Mouse (Mus musculus) thymus, adult 2 months (tissue): Measurements from ENCODE around the gene Ccdc152. TPM values are rescaled to one million over a fixed set of nuclear protein-coding genes. Genes with fewer than 3 reads are reported as not detected.

Source experiments
- DNase-seq: peaks from one replicate; pipeline ENCODE4 v3.0.0; 2021
- H3K27ac ChIP-seq: fragments of 200-500 bp; 2 replicates; pipeline ENCODE4 v1.5.1; 2012; ENCODE audit warnings: low read length, control low read depth; ENCODE audit not compliant: control insufficient read depth, insufficient read depth
- H3K27me3 ChIP-seq: fragments of 200-500 bp; 2 replicates; pipeline ENCODE4 v1.6.1; 2012; ENCODE audit warnings: mild to moderate bottlenecking, low read length, moderate library complexity, mixed read lengths; ENCODE audit not compliant: control insufficient read depth, insufficient read depth
- H3K36me3 ChIP-seq: fragments of 200-500 bp; 2 replicates; pipeline ENCODE4 v1.6.1; 2012; ENCODE audit warnings: mild to moderate bottlenecking, low read length, moderate library complexity; ENCODE audit not compliant: control insufficient read depth, insufficient read depth
- H3K4me1 ChIP-seq: fragments of 200-500 bp; replicated peaks from 2 replicates; pipeline ENCODE4 v1.6.1; 2012; ENCODE audit warnings: low read length; ENCODE audit not compliant: control insufficient read depth, insufficient read depth
- H3K4me3 ChIP-seq: fragments of 200-500 bp; 2 replicates; pipeline ENCODE4 v1.5.1; 2012; ENCODE audit warnings: mild to moderate bottlenecking, low read length, control low read depth, moderate library complexity; ENCODE audit not compliant: control insufficient read depth, insufficient read depth
- CTCF ChIP-seq: fragments of 200-500 bp; IDR thresholded peaks from 2 replicates; pipeline ENCODE4 v1.5.1; 2012; ENCODE audit warnings: mild to moderate bottlenecking, control low read depth, low read length, moderate library complexity, borderline replicate concordance; ENCODE audit not compliant: control insufficient read depth, poor library complexity, insufficient read depth; ENCODE audit errors: extremely low read depth
- POLR2A ChIP-seq: fragments of 200-500 bp; IDR thresholded peaks from 2 replicates; pipeline ENCODE4 v1.6.1; 2012; ENCODE audit warnings: mild to moderate bottlenecking, low read length, control low read depth, moderate library complexity; ENCODE audit not compliant: control insufficient read depth, poor library complexity, insufficient read depth; ENCODE audit errors: extremely low read depth
- WGBS: fragments of 180-500 bp; shearing (Covaris S2); methylation state at CpG from one replicate; pipeline ENCODE4 v1.1.7; 2018; 5-methylcytosine and 5-hydroxymethylcytosine counted together
- polyA plus RNA-seq: library from polyadenylated mRNA; depleted of rRNA; stranded (reverse); fragments of >200 nt; gene quantifications from 2 replicates; pipeline ENCODE4 v1.2.3, GENCODE M21; 2012

Gene Ccdc152
- polyA plus RNA-seq, 1 experiment: 0.80 TPM

DNA sequence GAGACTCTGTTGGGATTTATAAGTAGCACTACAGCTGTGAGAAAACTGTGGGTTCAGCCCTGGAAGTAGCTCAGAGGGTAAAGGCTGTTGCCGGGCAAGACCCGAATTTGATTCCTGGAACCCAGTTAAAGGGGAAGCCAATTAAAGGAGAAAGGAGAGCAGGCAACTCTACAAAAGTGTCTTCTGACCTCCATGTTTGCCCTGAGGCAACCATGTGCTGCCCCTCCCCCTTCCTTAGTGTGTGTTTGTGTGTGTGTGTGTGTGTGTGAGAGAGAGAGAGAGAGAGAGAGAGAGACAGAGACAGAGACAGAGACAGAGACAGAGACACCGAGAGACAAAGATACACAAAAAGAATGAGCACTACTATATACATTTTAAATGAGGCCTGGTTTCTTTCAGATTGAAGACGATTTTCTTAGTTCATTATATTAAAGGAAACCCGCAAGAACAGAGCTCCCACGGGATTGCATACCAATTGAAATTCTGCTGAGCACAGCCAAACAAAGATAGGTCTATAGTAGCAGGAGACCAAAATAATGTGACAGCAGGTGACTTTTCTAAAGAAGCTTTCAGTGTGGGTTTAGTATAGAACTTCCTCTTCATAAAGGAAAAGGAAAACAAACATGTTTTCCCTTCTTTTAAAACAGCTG, 33.2 kb downstream of the Ccdc152 start:
- whole genome bisulfite sequencing: 16% methylated on average over 6 of the region's 6 CpGs
- Histone ChIP-seq H3K27ac (peak overlapping the region; percentile 90), H3K27me3 (no peaks in the 10 kb centered on the region), H3K4me1 (peaks cover 15% of the 10 kb centered on the region), H3K4me3 (no peak overlapping the region), H3K36me3 (no peaks in the 10 kb centered on the region)
- DNase-seq: peak; percentile 25
- TF ChIP-seq CTCF (no peak), POLR2A (no peak)

DNA sequence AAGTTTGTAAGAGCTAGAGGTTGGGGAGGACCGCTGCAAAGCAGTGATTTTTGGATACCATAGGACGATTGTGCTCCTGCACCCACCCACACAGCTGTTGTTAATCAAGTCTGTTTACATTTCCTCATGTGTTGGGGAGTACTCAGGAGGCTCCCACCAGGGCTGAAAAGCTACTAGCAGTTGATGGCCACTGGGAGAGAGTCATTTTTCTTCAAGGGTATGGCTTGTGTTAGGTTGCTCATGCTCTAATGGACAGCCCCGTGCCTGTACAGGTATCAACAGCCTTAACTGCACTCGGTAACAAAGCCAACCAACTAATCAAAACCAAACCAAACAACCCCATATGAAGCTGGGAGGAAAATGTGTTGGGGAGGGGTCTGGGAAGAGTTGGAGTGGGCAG, 33.8 kb downstream of the Ccdc152 start:
- Histone ChIP-seq H3K4me1 (peaks cover 18% of the 10 kb centered on the region), H3K36me3 (no peaks in the 10 kb centered on the region), H3K4me3 (no peak overlapping the region), H3K27ac (no peak overlapping the region), H3K27me3 (no peaks in the 10 kb centered on the region)
- no peak for DNase-seq
- WGBS: 91% methylated on average over 4 of the region's 4 CpGs
- TF ChIP-seq CTCF (no peak), POLR2A (no peak)

DNA sequence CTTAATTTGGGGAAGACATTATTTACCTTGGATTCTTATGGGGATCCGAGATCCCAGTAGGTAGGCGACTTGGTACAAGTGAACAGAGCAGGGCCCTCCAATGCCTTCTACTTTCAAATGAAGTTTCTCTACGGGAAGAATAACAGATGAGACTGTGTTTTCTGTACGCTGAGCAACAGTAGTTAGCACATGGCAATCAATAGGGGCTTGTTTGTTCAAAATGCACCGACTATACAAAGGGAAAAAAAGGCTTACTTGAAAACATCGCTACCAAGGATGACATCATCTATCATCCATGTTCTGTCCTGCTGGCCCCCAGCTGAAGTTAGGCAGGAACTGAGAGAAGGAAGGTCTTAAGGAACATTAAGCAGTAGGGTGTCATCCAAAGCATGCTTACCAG, 35.1 kb downstream of the Ccdc152 start, which contains the start of gene Selenop:
Gene Selenop, plus strand, starts transcription at position 301 of the 400 bp plus-strand sequence.
- DNase-seq: no peak
- no peak within 1 kb of the TSS for H3K27ac ChIP-seq
- peaks cover 23% of the 10 kb centered on the region for H3K4me1 ChIP-seq
- no peaks in the 10 kb centered on the region for H3K36me3 ChIP-seq
- TF ChIP-seq POLR2A (no peak), CTCF (no peak)
- 96% methylated on average over 6 of the region's 6 CpGs for WGBS
- H3K4me3 ChIP-seq: no peak within 1 kb of the TSS
- H3K27me3 ChIP-seq: no peaks in the 10 kb centered on the region

DNA sequence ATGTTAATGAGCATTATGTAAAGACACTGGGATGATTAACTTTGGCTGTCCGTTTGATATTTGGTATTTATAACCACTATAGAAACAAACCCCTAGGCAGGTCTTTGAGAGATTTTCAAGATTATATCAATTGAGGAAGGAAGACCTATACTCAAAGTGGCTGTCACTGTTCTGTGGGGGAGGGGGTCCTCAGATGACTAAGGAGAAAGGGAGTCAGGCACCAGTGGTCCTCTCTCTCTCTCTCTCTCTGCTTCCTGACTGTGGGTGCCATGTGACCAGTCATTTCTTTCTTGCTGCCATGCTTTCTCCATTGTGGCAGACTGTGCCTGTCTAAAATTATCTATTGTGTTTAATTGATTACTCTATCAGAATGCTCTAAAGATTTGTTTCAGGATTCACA, 38.5 kb downstream of the Ccdc152 start:
- no peaks in the 10 kb centered on the region for H3K36me3 ChIP-seq
- H3K4me1 ChIP-seq: peaks cover 12% of the 10 kb centered on the region
- no peaks in the 10 kb centered on the region for H3K27me3 ChIP-seq
- no peak for DNase-seq
- H3K4me3 ChIP-seq: no peak overlapping the region
- TF ChIP-seq POLR2A: no peak
- no peak for TF ChIP-seq CTCF
- 27% methylated on average over 1 of the region's 1 CpGs for WGBS
- no peak overlapping the region for H3K27ac ChIP-seq

DNA sequence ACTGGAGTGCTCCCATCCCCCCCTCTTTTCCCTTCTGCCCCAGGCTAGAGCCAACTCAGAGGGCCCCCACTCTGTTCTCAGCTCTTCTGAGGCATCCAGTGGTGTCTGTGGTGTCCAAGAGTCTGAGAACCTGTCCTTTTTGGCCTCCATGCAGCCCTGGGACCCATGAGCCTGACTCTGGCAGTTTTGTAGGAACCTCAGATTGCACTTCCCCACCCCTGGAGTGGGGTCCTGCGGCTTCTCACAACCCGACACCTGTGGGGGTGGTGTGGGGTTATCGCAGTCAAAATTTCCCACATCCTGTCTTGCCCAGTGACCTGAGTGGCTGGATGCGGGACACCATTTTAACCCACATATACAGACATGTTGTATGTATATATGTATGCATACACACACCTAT, 39.0 kb downstream of the Ccdc152 start:
- Histone ChIP-seq H3K27ac (no peak overlapping the region), H3K4me1 (peaks cover 9% of the 10 kb centered on the region), H3K27me3 (no peaks in the 10 kb centered on the region), H3K4me3 (no peak overlapping the region), H3K36me3 (no peaks in the 10 kb centered on the region)
- WGBS: 5% methylated on average over 4 of the region's 4 CpGs
- TF ChIP-seq POLR2A: no peak
- TF ChIP-seq CTCF: no peak
- DNase-seq: peak; percentile 13

DNA sequence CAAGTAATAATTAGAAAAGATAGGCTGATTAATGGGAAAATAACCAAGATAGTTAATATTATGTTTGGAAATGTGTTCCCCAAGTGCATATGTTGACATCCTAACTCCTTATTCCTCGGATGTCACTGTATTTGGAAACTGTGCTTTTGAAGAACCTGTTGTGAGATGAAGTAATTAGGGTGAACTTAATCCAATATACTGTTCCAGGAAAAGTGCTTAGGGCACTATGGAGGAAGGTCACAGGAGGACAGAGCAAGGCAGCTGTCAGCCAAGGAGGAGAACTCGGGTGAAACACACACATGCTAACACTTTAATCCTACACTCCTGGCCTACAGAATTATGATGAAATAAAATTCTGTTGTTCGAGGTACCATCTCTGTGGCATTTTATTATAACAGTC, 40.4 kb downstream of the Ccdc152 start:
- WGBS: 93% methylated on average over 3 of the region's 3 CpGs
- no peak overlapping the region for H3K27ac ChIP-seq
- TF ChIP-seq POLR2A (no peak), CTCF (no peak)
- no peaks in the 10 kb centered on the region for H3K27me3 ChIP-seq
- peaks cover 9% of the 10 kb centered on the region for H3K4me1 ChIP-seq
- no peak overlapping the region for H3K4me3 ChIP-seq
- no peak for DNase-seq
- no peaks in the 10 kb centered on the region for H3K36me3 ChIP-seq

DNA sequence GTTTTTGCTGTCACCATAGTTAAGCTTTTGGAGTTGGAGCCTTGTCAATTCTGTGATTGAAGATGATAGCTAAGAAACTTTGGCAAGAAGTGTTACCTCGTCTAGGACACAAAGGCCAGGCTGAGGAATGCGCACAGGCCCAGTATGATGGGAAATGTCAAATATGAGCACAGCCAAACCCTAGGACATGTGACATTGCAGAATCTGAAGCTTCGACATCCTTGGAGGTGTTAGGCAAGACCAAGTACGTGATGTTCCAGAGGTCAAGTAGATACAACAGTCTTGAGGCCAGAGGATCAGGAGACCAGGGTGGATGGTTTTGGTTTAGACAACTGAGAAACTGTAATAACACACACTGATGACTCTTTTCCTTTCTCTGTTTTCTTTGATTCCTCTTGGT, 43.0 kb downstream of the Ccdc152 start:
- 95% methylated on average over 4 of the region's 4 CpGs for WGBS
- no peaks in the 10 kb centered on the region for H3K27me3 ChIP-seq
- H3K4me1 ChIP-seq: peaks cover 9% of the 10 kb centered on the region
- TF ChIP-seq CTCF (no peak), POLR2A (no peak)
- no peaks in the 10 kb centered on the region for H3K36me3 ChIP-seq
- no peak overlapping the region for H3K27ac ChIP-seq
- no peak for DNase-seq
- H3K4me3 ChIP-seq: no peak overlapping the region

DNA sequence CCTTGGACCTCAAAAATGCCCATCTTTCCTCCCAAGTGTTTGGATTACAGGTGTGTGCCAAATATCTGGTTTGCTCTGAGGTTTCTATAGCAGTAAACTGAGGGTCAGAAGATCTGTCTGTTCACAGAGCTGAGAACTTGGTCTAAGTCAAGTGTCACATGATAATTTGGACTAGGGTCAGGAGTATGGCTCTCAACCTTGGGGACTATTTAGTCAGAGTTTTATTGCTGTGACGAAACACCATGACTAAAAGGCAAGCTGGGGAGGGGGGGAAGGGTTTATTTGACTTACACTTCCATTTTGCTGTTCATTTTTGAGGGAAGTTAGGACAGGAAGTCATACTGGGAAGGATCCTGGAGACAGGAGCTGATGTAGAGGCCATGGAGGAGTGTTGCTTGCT, 44.3 kb downstream of the Ccdc152 start:
- Histone ChIP-seq H3K4me3 (no peak overlapping the region), H3K27me3 (no peaks in the 10 kb centered on the region), H3K4me1 (peaks cover under 1% of the 10 kb centered on the region), H3K27ac (no peak overlapping the region), H3K36me3 (no peaks in the 10 kb centered on the region)
- 97% methylated on average over 1 of the region's 1 CpGs for WGBS
- no peak for TF ChIP-seq POLR2A
- no peak for TF ChIP-seq CTCF
- DNase-seq: no peak
